In genomic region chr6:77050690-77051089, GRCm38 (mm10) we compare ENCODE assay signal across 12 mouse cellular contexts.
DNase-seq lines count a peak whose midpoint lies in the region; ATAC-seq and TF ChIP-seq lines count a peak whose summit lies in the region.
"Had no signal": no experiment of that assay in that cellular context is flagged by ENCODE, and none has a peak within 500 bp of the region (broad histone marks: within the 10 kb centered on the region; RNA-seq: fewer than 3 reads in every experiment).

No protein-coding gene starts in this region.

- H3K27ac ChIP-seq in hindbrain, embryonic 10.5 days, result peak overlapping the region; percentile 60
- H3K27ac ChIP-seq in midbrain, embryonic 16.5 days (ENCODE audit: low read length), result no peak overlapping the region

- peak; percentile 66; the same call in 1 of the 2 replicates for ATAC-seq in midbrain, embryonic 16.5 days
- no peak for ATAC-seq in erythroid progenitor cell, adult 5-6 weeks (replicated peaks; ENCODE audit: low FRiP score, poor library complexity, severe bottlenecking)

- TF ChIP-seq CTCF in brain, embryonic 14.5 days (IDR thresholded peaks at IDR 0.05; ENCODE audit: borderline replicate concordance, extremely low read depth, insufficient read depth, insufficient read length), result no peak

- TF ChIP-seq POLR2A in brain, embryonic 14.5 days (IDR thresholded peaks at IDR 0.05; ENCODE audit: borderline replicate concordance, extremely low read depth, insufficient read depth, insufficient read length, poor library complexity, severe bottlenecking), result no peak

- no peaks in the 10 kb centered on the region for H3K9me3 ChIP-seq in hindbrain, embryonic 10.5 days
- no peaks in the 10 kb centered on the region for H3K9me3 ChIP-seq in midbrain, embryonic 16.5 days (replicated peaks; ENCODE audit: control insufficient read depth, low read length, poor library complexity, severe bottlenecking)
- H3K9me3 ChIP-seq: megakaryocyte, embryonic 14.5 days had no signal

- peak; percentile 49 to 61 for DNase-seq in cerebellum, postnatal 10 days
- DNase-seq in cerebellum, postnatal 25 days, result no peak
- peak; percentile 95 for DNase-seq in brain, embryonic 14.5 days (ENCODE audit: low read depth)
- peak; percentile 41 for DNase-seq in hindbrain, embryonic 10.5 days (ENCODE audit: low spot score)
- DNase-seq in gastrocnemius, postnatal 25 days, result no peak
- DNase-seq in layer of hippocampus, adult 8-10 months (ENCODE audit: low spot score in 2 of 2), result no peak
- DNase-seq: gastrocnemius, postnatal 14 days; heart, postnatal 36 days had no signal

- WGBS in hindbrain, embryonic 10.5 days, result 27% methylated on average over 3 of the region's 3 CpGs
- 16% methylated on average over 3 of the region's 3 CpGs for WGBS in midbrain, embryonic 16.5 days

- no peaks in the 10 kb centered on the region for H3K36me3 ChIP-seq in hindbrain, embryonic 10.5 days
- H3K36me3 ChIP-seq in midbrain, embryonic 16.5 days (ENCODE audit: control insufficient read depth, insufficient read depth, low read length), result no peaks in the 10 kb centered on the region

- H3K4me1 ChIP-seq in hindbrain, embryonic 10.5 days (replicated peaks), result peaks cover 46% of the 10 kb centered on the region
- peaks cover 4% of the 10 kb centered on the region for H3K4me1 ChIP-seq in midbrain, embryonic 16.5 days (ENCODE audit: control insufficient read depth, insufficient read depth, low read length)
- H3K4me1 ChIP-seq: megakaryocyte, embryonic 14.5 days had no signal

- H3K4me3 ChIP-seq in hindbrain, embryonic 10.5 days, result no peak overlapping the region
- no peak overlapping the region for H3K4me3 ChIP-seq in midbrain, embryonic 16.5 days (ENCODE audit: low read depth, low read length)
- H3K4me3 ChIP-seq: megakaryocyte, embryonic 14.5 days had no signal

- no peak overlapping the region for H3K9ac ChIP-seq in midbrain, embryonic 16.5 days (ENCODE audit: low read depth, low read length)

- no peak overlapping the region for H3K4me2 ChIP-seq in midbrain, embryonic 16.5 days (ENCODE audit: low read length)
- H3K4me2 ChIP-seq: liver, embryonic 11.5 days had no signal

- no peaks in the 10 kb centered on the region for H3K27me3 ChIP-seq in hindbrain, embryonic 10.5 days (ENCODE audit: insufficient read depth, poor library complexity, severe bottlenecking)
- no peaks in the 10 kb centered on the region for H3K27me3 ChIP-seq in midbrain, embryonic 16.5 days (ENCODE audit: control insufficient read depth, insufficient read depth, low read depth, low read length)
- H3K27me3 ChIP-seq: megakaryocyte, embryonic 14.5 days had no signal

Comparison
In these comparisons a context has a peak if more than half of its experiments do, and no peak if none do; other contexts are left out.
1. DNase-seq: peak in cerebellum, postnatal 10 days (2 of 2), brain, embryonic 14.5 days (single experiment) and hindbrain, embryonic 10.5 days (single experiment); none in cerebellum, postnatal 25 days (0 of 2), gastrocnemius, postnatal 25 days (single experiment) and layer of hippocampus, adult 8-10 months (0 of 2).